Mouse (Mus musculus): ENCODE results near the gene Vmn1r79. TPM values are rescaled to one million over a fixed set of nuclear protein-coding genes. Genes with fewer than 3 reads are reported as not detected.
"Not testable (repeated sequence)": the region's sequence is repeated elsewhere in the genome, so short reads cannot be mapped to it uniquely, and the experiment has no call there.

Vmn1r79 gene
- total RNA-seq (2021), result not detected
- long read RNA-seq, experiment 1, result 0 reads
- long read RNA-seq, experiment 2, result 0 reads

- not testable (repeated sequence) for DNase-seq
Measured at GRCm38 (mm10) chr7:12170979-12171378, at the start of gene Vmn1r79. Gene Vmn1r79, plus strand, starts transcription at chr7:12171279.

DNA sequence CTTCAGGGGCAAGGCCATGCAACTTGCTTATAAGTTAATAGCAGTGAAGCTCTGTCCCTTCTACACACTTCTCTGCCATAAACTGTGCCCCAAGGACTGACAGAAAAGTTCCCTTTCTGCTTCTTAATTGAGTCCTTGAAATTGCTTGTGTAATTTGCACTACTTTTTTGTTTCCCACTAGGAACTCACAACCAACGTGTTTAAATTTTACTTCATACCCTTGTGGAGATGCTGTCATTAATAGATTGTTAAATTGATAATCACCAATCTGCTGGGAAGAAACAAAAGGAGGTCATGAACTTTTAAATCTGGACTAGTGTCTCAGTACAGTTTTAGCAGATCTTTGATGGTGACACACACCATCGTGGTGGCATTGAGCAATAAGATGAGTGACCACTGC is 21.1 kb upstream of the Vmn1r79 start, which contains the start of gene Vmn1r78:
Gene Vmn1r78, plus strand, starts transcription at position 301 of the 400 bp plus-strand sequence.
- no peak for DNase-seq

- not testable (repeated sequence) for DNase-seq
Measured at GRCm38 (mm10) chr7:12156463-12156862, 14.6 kb upstream of the Vmn1r79 start.

GRCm38 (mm10) chr7:12172926-12173325 is 1.8 kb downstream of the Vmn1r79 start:
- not testable (repeated sequence) for DNase-seq

DNA sequence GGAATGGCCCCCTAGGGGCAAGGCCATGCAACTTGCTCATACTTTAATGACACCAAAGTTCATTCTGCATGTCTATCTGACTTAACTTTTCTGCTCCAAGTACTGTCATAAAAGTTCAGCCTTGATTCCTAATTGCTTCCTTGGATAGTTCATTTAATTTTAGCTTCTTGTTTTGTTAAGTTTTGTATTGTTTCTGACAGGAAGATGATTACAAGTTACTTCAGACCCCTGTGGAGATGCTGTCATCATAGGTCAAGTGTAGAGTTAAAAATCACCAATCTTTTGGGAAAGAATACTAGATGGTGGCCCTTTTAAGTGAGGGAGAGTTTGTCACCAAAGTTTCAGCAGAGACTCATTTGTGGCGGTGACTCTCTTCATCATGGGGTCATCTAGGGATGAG is 17.9 kb downstream of the Vmn1r79 start, which contains the start of gene Vmn1r80:
Gene Vmn1r80, plus strand, starts transcription at position 301 of the 400 bp plus-strand sequence.
- no peak for DNase-seq

GRCm38 (mm10) chr7:12204141-12204540 is 33.1 kb downstream of the Vmn1r79 start:
- DNase-seq, result no peak

Other genes with a start within 250 kb of the Vmn1r79 start
- not detected for gene Vmn1r76, start 233.1 kb upstream of the Vmn1r79 start, total RNA-seq (2021)
- not detected for gene Vmn1r77, start 134.5 kb upstream of the Vmn1r79 start, total RNA-seq (2021)
- gene Vmn1r78, start 21.0 kb upstream of the Vmn1r79 start, total RNA-seq (2021), result not detected
- gene Vmn1r80, start 18.0 kb downstream of the Vmn1r79 start, total RNA-seq (2021), result not detected
- not detected for gene Vmn1r81, start 97.0 kb downstream of the Vmn1r79 start, total RNA-seq (2021)
- gene Vmn1r82, start 129.2 kb downstream of the Vmn1r79 start, total RNA-seq (2021), result not detected
- gene Vmn1r83, start 158.2 kb downstream of the Vmn1r79 start, total RNA-seq (2021), result not detected
- gene Vmn1r84, start 198.0 kb downstream of the Vmn1r79 start, total RNA-seq (2021), result not detected